Mouse (Mus musculus): ENCODE data around the gene Tmem51. TPM values are rescaled to one million over a fixed set of nuclear protein-coding genes. Genes with fewer than 3 reads are reported as not detected.
"Not testable (repeated sequence)": the region's sequence is repeated elsewhere in the genome, so short reads cannot be mapped to it uniquely, and the experiment has no call there.

Tmem51 gene
- polyA plus RNA-seq, 1 experiment: 16.5 TPM

GRCm38 (mm10) chr4:142008206-142008605 is 75.9 kb downstream of the Tmem51 start:
- no peak overlapping the region for H3K4me3 ChIP-seq (replicated peaks; ENCODE audit: extremely low read depth, low read depth, low read length)
- WGBS: 80% methylated on average over 11 of the region's 11 CpGs
- DNase-seq: no peak
- TF ChIP-seq CTCF (IDR thresholded peaks at IDR 0.05; ENCODE audit: insufficient read depth, low read length): no peak
- no peak for TF ChIP-seq POLR2A (IDR thresholded peaks at IDR 0.05; ENCODE audit: borderline replicate concordance, extremely low read depth, low read depth, low read length)
- no peaks in the 10 kb centered on the region for H3K4me1 ChIP-seq (ENCODE audit: control insufficient read depth, insufficient read depth, low read length)

- no peak for DNase-seq
- WGBS: 50% methylated on average over 9 of the region's 9 CpGs
Observed at GRCm38 (mm10) chr4:142000581-142000980, 83.5 kb downstream of the Tmem51 start.

GRCm38 (mm10) chr4:141999494-142000074 is 84.5 kb downstream of the Tmem51 start:
- Histone ChIP-seq H3K4me3 (replicated peaks; ENCODE audit: extremely low read depth, low read depth, low read length) (no peak overlapping the region), H3K4me1 (ENCODE audit: control insufficient read depth, insufficient read depth, low read length) (no peaks in the 10 kb centered on the region)
- 46% methylated on average over 7 of the region's 7 CpGs for WGBS
- TF ChIP-seq POLR2A (IDR thresholded peaks at IDR 0.05; ENCODE audit: borderline replicate concordance, extremely low read depth, low read depth, low read length) (no peak), CTCF (IDR thresholded peaks at IDR 0.05; ENCODE audit: insufficient read depth, low read length) (no peak)
- no peak for DNase-seq

More at GRCm38 (mm10) chr4:142000581-142000980, 83.5 kb downstream of the Tmem51 start:
- no peak overlapping the region for H3K4me3 ChIP-seq (replicated peaks; ENCODE audit: extremely low read depth, low read depth, low read length)
- no peaks in the 10 kb centered on the region for H3K4me1 ChIP-seq (ENCODE audit: control insufficient read depth, insufficient read depth, low read length)
- no peak for TF ChIP-seq POLR2A (IDR thresholded peaks at IDR 0.05; ENCODE audit: borderline replicate concordance, extremely low read depth, low read depth, low read length)
- no peak for TF ChIP-seq CTCF (IDR thresholded peaks at IDR 0.05; ENCODE audit: insufficient read depth, low read length)

- WGBS: 26% methylated on average over 11 of the region's 11 CpGs
- Histone ChIP-seq H3K4me3 (replicated peaks; ENCODE audit: extremely low read depth, low read depth, low read length) (no peak overlapping the region), H3K4me1 (ENCODE audit: control insufficient read depth, insufficient read depth, low read length) (no peaks in the 10 kb centered on the region)
- no peak for DNase-seq
- TF ChIP-seq CTCF (IDR thresholded peaks at IDR 0.05; ENCODE audit: insufficient read depth, low read length) (no peak), POLR2A (IDR thresholded peaks at IDR 0.05; ENCODE audit: borderline replicate concordance, extremely low read depth, low read depth, low read length) (no peak)
Observed at GRCm38 (mm10) chr4:141998282-141998821, 85.8 kb downstream of the Tmem51 start.

- no peaks in the 10 kb centered on the region for H3K4me1 ChIP-seq (ENCODE audit: control insufficient read depth, insufficient read depth, low read length)
- 63% methylated on average over 3 of the region's 3 CpGs for WGBS
- DNase-seq: no peak
- H3K4me3 ChIP-seq (replicated peaks; ENCODE audit: extremely low read depth, low read depth, low read length): no peak overlapping the region
- TF ChIP-seq CTCF (IDR thresholded peaks at IDR 0.05; ENCODE audit: insufficient read depth, low read length): no peak
- TF ChIP-seq POLR2A (IDR thresholded peaks at IDR 0.05; ENCODE audit: borderline replicate concordance, extremely low read depth, low read depth, low read length): no peak
Observed at GRCm38 (mm10) chr4:141996880-141997279, 87.2 kb downstream of the Tmem51 start.

GRCm38 (mm10) chr4:141996086-141996485 is 88.0 kb downstream of the Tmem51 start:
- Histone ChIP-seq H3K4me3 (replicated peaks; ENCODE audit: extremely low read depth, low read depth, low read length) (no peak overlapping the region), H3K4me1 (ENCODE audit: control insufficient read depth, insufficient read depth, low read length) (no peaks in the 10 kb centered on the region)
- 65% methylated on average over 7 of the region's 7 CpGs for WGBS
- DNase-seq: no peak
- TF ChIP-seq CTCF (IDR thresholded peaks at IDR 0.05; ENCODE audit: insufficient read depth, low read length): no peak

GRCm38 (mm10) chr4:141994062-141994471 is 90.0 kb downstream of the Tmem51 start:
- 63% methylated on average over 1 of the region's 2 CpGs for WGBS
- DNase-seq; H3K4me1 ChIP-seq (ENCODE audit: control insufficient read depth, insufficient read depth, low read length); H3K4me3 ChIP-seq (replicated peaks; ENCODE audit: extremely low read depth, low read depth, low read length): not testable (repeated sequence)

GRCm38 (mm10) chr4:141993347-141994061 is 90.6 kb downstream of the Tmem51 start:
- DNase-seq: no peak
- no peak overlapping the region for H3K4me3 ChIP-seq (replicated peaks; ENCODE audit: extremely low read depth, low read depth, low read length)
- 70% methylated on average over 5 of the region's 5 CpGs for WGBS

GRCm38 (mm10) chr4:141992530-141993204 is 91.4 kb downstream of the Tmem51 start:
- WGBS: 75% methylated on average over 14 of the region's 14 CpGs
- no peak for TF ChIP-seq POLR2A (IDR thresholded peaks at IDR 0.05; ENCODE audit: borderline replicate concordance, extremely low read depth, low read depth, low read length)
- no peak for TF ChIP-seq CTCF (IDR thresholded peaks at IDR 0.05; ENCODE audit: insufficient read depth, low read length)

More at GRCm38 (mm10) chr4:141993347-141994061, 90.6 kb downstream of the Tmem51 start:
- no peaks in the 10 kb centered on the region for H3K4me1 ChIP-seq (ENCODE audit: control insufficient read depth, insufficient read depth, low read length)
- no peak for TF ChIP-seq POLR2A (IDR thresholded peaks at IDR 0.05; ENCODE audit: borderline replicate concordance, extremely low read depth, low read depth, low read length)
- TF ChIP-seq CTCF (IDR thresholded peaks at IDR 0.05; ENCODE audit: insufficient read depth, low read length): no peak

More at GRCm38 (mm10) chr4:141992530-141993204, 91.4 kb downstream of the Tmem51 start:
- Histone ChIP-seq H3K4me1 (ENCODE audit: control insufficient read depth, insufficient read depth, low read length) (no peaks in the 10 kb centered on the region), H3K4me3 (replicated peaks; ENCODE audit: extremely low read depth, low read depth, low read length) (no peak overlapping the region)
- no peak for DNase-seq
